Mouse (Mus musculus) hematopoietic stem cell, adult 5-6 weeks (primary cell): ENCODE data around the gene Tmem147. TPM values are rescaled to one million over a fixed set of nuclear protein-coding genes. Genes with fewer than 3 reads are reported as not detected.

Source experiments
- ATAC-seq, 2 experiments: fragments of 125-278 bp in 1 of 2; replicated peaks in 1 of 2; 2 replicates each; pipeline ENCODE4 v1.8.0; 2016 to 2017; ENCODE audit warnings: inconsistent platforms in 2 of 2, mild to moderate bottlenecking in 2 of 2, moderate number of reproducible peaks in 2 of 2, low read depth in 1 of 2, moderate TSS enrichment in 1 of 2; ENCODE audit not compliant: low FRiP score in 2 of 2, poor library complexity in 2 of 2, severe bottlenecking in 2 of 2, insufficient read depth in 1 of 2, low TSS enrichment in 1 of 2
- total RNA-seq: library from RNA; stranded (forward); fragments of 172-1452, 232-1000 nt; gene quantifications from 2 replicates; pipeline ENCODE4 v1.2.3, GENCODE M21; 2017

The Tmem147 gene
- total RNA-seq, 1 experiment from 2014 or later, result 38.9 TPM

DNA sequence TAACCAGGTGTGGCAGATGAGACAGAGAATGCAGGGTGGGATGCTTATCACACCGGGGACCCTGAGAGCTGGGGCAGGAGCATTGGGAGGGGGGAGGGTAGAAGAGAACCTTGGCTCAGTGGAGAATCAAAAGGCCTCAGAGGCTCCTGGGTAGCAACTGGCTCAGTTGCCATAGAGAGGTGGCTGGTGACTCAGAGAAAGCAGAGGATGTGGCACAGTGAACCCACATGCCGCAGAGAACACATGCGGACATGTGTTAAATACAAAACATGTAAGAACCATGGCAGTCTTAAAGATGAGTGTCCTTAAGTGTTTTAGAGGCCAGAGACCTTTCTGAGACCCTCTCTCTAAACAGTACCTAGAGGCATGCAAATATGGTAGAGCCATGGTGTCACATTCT, 6.9 kb upstream of the Tmem147 start:
- ATAC-seq, result no peak

DNA sequence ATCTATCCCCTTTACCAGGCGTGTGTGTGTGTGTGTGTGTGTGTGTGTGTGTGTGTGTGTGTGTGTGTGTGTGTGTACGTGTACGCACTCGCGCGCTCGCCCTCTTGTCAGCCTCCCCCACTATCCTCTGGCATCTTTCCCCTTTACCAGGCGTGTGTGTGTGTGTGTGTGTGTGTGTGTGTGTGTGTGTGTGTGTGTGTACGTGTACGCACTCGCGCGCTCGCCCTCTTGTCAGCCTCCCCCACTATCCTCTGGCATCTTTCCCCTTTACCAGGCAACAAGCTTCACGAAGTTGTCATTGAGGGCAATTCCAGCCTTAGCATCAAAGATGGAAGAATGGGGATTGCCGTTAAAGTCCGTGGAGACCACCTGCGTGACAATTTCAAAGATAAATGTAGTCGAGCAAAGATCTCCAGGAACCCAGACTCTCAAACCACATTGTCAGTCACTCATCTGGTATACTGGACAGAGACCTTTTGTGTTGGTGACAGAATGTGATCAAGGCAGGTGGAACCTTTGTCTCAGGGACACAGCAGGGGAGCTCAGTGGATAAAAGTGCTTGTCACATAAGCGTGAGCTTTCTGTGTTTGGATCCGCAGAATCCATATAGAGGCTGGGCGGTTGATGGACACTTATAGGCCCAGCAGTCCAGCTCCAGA, 853 bp upstream of the Tmem147 start:
- peak in 1 of 2 experiments; percentile 6; a peak in 1 of 4 replicates for ATAC-seq

GRCm38 (mm10) chr7:30728739-30729395, 473 bp downstream of the Tmem147 start:
- ATAC-seq, result 0 out of 4 replicates have a peak, but pooled peaks of 1 of the 2 experiments have one; percentile 0

DNA sequence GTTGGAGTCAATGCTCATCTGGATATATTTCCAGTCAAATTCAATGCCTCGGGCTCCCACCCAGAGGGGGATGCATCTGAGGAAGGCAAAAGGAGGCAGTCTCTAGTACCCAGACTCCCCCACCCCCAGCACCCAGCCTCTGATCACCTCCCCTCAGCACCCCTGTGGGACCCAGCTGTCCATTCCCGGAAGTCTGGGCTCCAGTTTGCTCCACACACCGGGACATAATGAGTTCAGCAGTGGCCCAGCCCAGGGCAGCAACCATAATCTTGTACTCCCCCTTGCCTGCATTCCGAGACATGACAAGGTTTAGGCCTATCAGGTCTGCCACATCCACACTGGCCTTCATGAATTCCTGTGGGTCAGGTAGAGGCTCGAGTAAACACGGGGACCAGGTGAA, 1.1 kb downstream of the Tmem147 start:
- no peak for ATAC-seq

- no peak for ATAC-seq
These were observed 5.9 kb downstream of the Tmem147 start for GRCm38 (mm10) chr7:30723274-30723953.

- ATAC-seq, result no peak
These were observed 8.1 kb downstream of the Tmem147 start for GRCm38 (mm10) chr7:30721286-30721685.

DNA sequence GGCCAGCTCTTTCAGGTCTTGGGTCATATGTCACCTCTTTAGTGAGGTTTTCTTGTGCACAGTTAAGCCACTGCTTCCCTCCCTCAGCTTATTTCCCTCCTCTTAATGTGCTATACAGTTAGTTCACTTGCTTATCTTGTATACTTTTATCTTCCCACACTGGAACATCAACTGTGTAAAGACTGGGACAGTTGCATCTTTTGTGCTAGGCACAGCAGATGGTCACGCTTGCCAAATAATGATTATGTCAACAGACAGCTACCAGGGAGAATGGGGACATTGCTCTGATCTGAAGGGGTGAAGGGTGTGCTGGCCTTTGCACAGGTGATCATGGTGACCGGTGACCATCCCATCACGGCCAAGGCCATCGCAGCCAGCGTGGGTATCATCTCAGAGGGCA, 9.7 kb downstream of the Tmem147 start:
- ATAC-seq, result no peak

DNA sequence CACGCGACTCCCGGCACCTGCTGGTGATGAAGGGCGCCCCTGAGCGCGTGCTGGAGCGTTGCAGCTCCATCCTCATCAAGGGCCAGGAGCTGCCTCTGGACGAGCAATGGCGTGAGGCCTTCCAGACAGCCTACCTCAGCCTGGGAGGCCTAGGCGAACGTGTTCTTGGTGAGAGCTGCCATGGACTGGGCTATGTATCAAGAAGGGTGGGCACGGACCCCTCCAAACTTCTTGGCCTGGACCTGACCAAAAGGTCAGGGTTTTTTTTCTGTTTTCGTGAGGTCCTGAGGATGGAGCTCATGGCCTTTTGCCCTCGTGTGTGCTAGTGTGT, 11.7 kb downstream of the Tmem147 start:
- ATAC-seq, result no peak

DNA sequence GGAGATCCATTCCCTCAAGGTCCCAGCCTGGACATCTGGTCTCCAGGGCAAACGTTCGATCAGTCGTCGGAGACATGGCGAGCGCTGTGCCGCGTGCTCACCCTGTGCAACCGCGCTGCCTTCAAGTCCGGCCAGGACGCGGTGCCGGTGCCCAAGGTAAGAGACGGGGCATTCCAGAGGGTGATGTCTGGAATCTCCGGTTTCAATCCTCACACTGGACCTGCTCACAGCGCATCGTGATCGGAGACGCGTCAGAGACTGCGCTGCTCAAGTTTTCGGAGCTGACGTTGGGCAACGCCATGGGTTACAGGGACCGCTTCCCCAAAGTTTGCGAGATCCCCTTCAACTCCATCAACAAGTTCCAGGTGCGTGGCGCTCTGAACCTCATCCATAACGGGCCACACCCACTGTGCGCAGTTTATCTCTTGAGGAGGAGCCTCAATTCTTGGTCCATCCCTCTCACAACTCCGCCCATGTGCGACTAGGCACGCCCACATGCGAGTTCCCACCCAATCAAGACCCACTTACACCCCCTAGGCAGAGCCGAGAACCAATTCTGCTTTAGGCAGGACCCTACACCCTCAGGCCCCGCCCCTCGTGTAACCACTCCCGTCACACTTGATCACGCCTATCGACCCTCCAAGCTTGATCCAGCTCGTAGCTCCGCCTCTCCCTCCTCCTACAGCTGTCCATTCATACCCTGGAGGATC, 12.2 kb downstream of the Tmem147 start:
- ATAC-seq, result peak; percentile 90 to 94

- ATAC-seq, result no peak
These were observed 17.4 kb downstream of the Tmem147 start, which contains the start of gene Atp4a for GRCm38 (mm10) chr7:30711942-30712341. Gene Atp4a, plus strand, starts transcription at chr7:30712209.

GRCm38 (mm10) chr7:30707441-30707840, 21.9 kb downstream of the Tmem147 start:
- no peak for ATAC-seq

- ATAC-seq, result no peak
These were observed 23.0 kb downstream of the Tmem147 start for GRCm38 (mm10) chr7:30706214-30706882.

GRCm38 (mm10) chr7:30698589-30698988, 30.8 kb downstream of the Tmem147 start, which contains the start of gene 2200002J24Rik:
Gene 2200002J24Rik, plus strand, starts transcription at chr7:30698926.
- ATAC-seq, result peak in 1 of 2 experiments; percentile 17; a peak in 1 of 4 replicates

DNA sequence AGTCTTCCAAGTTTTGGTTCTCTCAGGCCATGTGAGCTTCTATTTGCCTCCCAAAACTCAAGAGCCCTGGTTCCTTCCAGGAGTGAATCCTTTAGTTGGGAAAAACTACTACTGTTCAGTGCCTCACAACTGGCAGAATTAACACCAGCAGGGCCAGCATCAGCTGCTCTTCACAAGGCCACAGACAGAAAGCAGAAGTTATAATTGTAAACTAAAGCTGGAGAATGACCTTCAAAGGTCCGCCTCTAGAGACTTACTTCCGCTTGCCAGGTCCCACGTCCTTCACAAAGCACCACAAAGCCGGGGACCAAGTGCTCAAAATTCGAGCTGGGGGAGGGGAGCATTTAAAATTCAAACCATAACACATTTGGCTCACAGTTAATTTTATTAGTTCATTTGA, 31.2 kb downstream of the Tmem147 start:
- peak; percentile 97 to 99 for ATAC-seq

GRCm38 (mm10) chr7:30688325-30688724, 41.0 kb downstream of the Tmem147 start:
- ATAC-seq, result no peak

DNA sequence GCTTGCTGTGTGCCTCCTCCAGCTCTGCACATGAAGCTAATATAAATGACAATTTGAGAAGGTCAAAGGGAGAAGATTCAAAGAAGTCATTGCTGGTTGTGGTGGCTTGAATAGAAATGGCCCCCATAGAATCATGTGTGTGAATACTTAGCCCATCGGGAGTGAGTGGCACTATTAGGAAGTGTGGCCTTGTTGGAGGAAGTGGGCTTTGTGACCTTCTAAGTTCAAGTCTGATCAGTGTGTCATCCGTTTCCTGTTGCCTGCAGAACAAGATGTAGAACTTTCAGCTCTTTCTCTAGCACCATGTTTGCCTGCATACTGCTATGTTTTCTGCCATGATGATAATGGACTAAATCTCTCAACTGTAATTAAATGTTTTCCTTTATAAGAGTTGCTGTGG, 45.9 kb downstream of the Tmem147 start:
- ATAC-seq, result no peak

DNA sequence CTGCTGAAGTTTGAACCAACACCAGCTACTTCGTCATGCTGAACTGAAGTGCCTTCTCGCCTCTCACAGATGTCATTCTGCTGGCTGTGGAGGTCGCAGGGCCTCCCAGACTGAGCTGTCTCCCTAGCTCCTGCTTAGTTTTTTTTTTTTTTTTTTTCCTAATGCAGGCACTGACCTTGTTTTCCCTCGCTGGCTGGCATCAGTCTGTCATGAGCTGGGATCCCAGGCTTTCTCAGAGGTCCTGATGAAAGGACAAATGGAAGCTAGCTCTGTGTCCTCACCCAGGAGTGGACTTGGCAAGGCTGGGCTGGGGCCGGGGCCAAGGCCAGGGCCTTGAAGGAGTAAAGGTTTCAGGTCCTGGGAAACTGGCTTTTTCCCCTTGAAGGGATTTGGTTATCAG, 47.4 kb downstream of the Tmem147 start:
- no peak for ATAC-seq
